Mouse (Mus musculus): ENCODE data around the gene Kcnt2. TPM values are rescaled to one million over a fixed set of nuclear protein-coding genes. Genes with fewer than 3 reads are reported as not detected.

Kcnt2 gene
- total RNA-seq, 2 experiments from 2014 or later = 3.5 to 4.0 TPM

DNA sequence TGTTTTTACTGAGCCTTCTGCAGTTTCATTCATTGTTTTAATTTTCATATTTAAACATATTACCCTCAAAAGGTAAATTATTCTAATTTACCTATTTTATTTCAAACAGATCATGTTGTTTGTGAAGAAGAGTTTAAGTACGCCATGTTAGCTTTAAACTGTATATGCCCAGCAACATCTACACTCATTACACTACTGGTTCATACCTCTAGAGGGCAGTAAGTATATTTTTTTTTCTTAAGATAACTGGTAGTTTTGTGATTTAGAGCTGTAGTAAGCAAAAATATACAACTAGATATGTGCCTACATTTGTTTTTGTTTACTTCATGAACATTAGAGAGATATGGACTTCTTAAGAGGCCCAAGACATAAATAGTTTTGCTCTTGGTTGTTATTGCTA is 238.1 kb downstream of the Kcnt2 start:
- intact Hi-C loops (cut with DNase I) = no loop called here
- DNase-seq = no peak

DNA sequence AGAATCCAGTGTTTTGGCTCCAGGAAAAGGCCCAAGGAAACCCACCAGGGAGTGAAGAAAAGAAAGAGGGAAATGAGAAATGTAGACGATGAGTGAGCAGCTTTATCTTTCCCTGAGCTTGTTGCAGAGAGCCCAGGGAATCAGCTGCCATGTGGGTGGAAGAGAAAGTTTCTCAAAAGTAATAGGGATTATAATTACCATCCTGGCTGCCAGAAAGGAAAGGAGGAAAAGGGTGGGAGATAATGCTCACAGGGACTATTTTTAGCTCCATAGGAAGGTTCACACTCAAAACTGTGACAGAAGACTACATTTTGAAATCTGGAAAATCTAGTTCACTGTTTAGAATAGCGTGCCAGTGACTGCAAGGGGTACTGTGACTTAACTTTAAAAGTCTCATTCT is 243.9 kb downstream of the Kcnt2 start:
- DNase-seq = no peak
- intact Hi-C loops (cut with DNase I) = no loop called here

DNA sequence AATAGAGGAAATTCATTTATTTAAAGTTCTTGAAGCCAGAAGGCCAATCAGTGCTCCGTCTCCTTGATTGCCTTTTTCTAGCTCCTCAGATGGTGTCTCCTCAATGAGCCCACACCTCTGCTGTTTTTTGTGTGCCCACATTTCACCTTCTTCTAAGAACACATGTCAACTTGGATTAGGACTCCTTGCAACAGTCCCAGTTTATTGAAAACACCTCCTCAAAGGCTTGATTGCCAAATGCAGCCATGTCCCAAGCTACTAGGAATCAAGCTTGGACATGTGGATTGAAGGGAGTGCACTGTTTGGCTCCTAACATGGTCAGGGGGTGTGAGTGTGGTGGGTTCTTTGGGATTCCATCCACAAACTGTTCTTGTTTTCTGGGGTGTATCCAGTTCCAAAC is 245.4 kb downstream of the Kcnt2 start:
- DNase-seq = no peak
- intact Hi-C loops (cut with DNase I) = no loop called here

DNA sequence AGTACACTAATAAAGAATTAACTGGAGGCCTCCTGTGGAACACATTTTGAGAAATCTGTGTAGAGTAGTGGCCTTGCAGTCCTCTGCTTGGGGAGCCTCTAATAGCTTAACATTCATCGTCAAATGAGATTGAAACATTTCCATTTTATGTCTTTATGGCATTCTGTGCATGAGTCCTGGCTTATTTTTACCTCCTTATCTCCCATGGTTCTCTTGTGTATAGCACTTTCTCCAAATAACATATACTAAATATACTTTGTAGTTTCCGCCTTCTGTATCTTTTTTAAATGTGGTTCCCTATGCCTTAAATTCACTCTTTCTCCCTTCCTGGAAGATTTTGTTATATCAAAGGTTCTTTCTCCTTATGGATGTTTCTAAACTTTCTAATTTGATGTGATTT is 246.3 kb downstream of the Kcnt2 start:
- intact Hi-C loops (cut with DNase I) = no loop called here
- DNase-seq = no peak

DNA sequence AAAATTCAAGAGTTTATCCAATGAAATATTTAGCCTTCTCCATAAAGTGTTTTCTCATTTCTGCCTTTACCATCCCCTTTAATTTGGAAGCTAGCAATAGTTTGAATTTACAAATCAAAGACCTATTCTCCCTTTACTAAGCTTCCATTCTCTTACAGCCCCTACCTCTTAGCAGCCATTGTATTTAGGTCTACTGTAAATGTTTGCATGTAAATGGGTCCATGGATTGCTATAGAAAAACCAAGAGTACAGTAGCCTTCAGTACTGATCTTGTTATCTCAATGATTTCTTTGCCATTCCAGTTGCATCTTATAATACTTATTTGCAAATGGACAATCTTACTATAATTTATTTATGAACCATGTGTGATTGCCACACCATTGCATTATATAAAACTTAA is 267.5 kb downstream of the Kcnt2 start:
- no peak for DNase-seq
- intact Hi-C loops (cut with DNase I) = no loop called here

DNA sequence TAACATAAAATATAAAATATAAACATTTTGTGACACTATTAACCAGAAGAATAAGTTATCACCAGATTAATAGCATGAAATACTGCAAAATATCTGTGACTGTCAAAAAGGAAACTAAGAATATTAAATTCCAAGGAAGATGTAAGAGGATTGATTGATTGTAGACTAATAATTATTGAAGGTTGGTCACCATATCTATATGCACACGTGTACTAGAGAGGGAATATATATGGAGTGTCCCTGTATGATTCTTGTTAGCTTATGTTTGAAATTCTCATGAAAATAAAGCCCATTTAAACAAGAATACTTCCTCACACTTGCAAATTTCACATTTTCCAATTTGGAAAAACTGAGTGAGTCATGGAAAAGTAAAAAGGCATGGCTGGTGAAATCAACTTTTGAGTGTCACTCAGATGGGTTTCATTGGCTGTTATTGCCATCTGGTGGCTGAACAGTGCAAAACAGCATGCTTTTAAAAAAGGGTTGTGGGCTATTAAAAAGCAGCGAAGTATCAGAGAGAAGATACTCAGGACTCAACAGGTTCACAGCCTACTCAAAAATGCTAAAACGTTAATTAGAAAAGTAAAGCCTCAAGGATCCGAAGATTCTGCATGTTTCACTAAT is 285.4 kb downstream of the Kcnt2 start:
- intact Hi-C loops (cut with DNase I) = loop anchor here (1.0 to 10.0 kb wide), 2 partner anchors 287 to 360 kb away; partner anchors contain the start of gene Kcnt2
- DNase-seq = peak; percentile 21 to 34

DNA sequence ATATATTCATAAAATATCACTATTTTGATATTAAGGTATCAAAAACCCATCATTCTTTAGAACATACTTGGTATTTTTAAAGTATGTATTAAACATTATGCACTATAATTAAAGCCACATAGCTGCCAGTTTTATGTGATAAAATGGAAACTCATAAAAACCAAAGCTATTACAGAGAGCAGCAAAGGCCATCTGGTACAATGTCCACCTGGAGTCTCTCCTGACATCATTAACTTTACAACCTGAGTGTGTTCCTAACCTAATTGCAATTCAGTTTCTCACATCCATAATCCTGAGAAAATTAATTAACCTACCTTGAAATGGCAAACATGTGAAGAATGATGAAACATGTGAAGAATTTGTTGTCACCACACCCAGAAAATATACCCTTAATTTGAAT is 288.9 kb downstream of the Kcnt2 start:
- DNase-seq = no peak
- intact Hi-C loops (cut with DNase I) = loop anchor here (10.0 kb wide), 1 partner anchor 290 kb away; the partner anchor contains the start of gene Kcnt2

DNA sequence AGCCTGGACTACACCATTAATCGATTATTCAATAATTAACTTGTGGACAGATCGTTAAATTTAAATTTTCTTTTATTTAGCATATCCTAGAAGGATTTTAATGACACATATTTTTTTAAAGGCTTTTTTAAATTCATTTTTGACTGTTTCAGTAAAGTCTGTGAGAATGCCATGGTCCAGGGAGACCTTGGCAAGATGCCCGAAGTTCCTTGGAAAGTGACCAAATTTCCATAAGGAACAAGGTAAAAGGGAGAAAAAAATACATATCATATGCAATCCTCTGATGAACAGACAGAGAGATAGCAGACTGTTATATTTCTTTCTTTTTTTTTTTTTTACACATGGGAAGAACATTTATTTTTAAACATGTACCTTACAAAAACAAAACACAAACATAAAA is 296.1 kb downstream of the Kcnt2 start:
- no peak for DNase-seq
- intact Hi-C loops (cut with DNase I) = no loop called here

DNA sequence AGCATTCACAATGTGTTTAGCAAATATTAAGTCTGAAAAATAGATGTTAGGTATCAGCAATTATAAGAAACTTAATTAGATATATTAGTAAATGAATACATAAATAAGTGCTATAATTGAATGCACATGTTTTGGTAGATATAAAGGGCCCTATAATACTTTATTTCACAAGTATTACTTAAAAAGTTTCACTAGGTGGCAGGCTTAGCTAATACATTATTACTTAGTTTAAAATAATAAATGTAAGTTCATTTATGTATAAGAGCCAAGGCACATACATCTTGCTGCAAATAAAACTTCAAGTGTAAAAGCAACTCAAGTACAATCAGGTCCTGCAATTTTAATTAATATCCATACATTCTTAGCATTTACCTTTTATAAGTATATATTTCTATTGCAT is 302.8 kb downstream of the Kcnt2 start:
- no peak for DNase-seq
- intact Hi-C loops (cut with DNase I) = loop anchor here (2.0 kb wide), 1 partner anchor 112 kb away; no protein-coding TSS in a partner anchor

DNA sequence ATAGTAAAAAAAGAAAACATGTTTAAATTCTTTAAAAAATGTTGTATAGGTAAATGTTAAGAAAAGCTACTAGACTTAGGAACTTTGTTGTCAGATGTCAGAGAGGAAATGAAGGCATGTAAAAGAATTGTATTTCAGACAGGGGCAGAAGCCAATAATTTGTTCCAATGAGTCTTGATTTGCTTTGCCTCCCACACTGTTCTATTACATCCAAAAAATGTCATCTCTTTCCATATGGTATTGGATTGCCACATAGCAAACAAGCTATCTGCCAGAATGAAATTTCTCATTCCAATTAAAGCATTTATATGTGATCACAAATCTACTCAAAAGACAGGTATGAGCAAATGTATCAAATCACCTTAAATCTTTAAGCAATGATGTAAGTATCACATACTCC is 314.8 kb downstream of the Kcnt2 start:
- no peak for DNase-seq
- intact Hi-C loops (cut with DNase I) = no loop called here

DNA sequence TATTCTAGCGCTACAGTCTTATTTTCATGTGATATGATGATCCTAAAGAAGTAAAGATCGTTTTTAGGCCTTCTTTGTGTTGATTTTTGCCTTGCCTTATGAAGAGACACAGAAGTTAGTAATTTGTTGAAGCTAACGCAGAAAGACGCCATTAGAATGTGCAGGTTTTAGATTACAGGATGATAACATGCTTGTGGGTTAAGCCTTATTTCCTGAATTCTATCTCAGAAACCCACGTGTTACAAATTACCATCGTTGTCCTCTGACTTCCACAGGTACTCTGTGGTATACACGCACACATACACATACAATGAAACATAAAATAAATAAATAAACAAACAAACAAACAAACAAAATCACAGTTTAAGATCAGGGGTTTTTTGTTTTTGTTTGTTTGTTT is 326.2 kb downstream of the Kcnt2 start:
- no peak for DNase-seq
- intact Hi-C loops (cut with DNase I) = no loop called here

DNA sequence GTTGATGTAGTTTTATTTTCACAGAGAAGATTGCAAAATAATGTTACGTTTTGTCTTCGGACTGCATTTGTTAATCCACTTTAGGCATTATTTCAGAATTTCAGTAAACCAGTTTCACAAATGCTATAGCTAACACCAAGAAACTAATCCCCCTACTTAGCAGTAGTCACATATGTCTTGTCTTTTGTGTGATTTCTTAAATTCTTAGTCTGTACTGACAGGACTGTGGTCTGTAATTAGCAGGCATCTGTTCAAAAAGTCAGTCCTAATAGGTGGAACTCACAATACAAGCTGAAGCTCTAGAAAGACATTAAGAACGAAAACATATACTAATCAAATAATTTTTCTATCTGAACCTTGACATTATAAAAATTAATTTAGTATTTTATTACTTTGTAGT is 332.6 kb downstream of the Kcnt2 start:
- DNase-seq = no peak
- intact Hi-C loops (cut with DNase I) = no loop called here

DNA sequence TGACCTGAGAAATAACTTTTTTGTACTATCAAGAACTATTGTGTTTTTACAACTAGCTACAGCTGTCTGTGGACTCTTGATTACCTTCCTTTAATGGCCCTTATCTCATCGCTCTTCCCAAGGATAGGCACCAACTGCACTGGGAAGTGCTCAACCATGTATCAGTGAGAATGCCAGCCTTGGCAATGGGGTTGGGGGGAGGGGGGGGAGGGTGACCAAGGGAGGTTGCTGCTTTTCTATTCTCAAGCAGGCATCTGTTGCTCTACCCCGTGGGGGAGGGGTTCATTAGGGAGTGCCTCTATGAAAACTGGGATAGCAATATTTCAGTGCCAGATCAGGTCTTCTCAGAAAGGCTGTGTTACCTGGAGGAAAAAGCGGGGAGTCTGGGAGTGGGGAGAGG is 342.3 kb downstream of the Kcnt2 start:
- intact Hi-C loops (cut with DNase I) = no loop called here
- DNase-seq = no peak

DNA sequence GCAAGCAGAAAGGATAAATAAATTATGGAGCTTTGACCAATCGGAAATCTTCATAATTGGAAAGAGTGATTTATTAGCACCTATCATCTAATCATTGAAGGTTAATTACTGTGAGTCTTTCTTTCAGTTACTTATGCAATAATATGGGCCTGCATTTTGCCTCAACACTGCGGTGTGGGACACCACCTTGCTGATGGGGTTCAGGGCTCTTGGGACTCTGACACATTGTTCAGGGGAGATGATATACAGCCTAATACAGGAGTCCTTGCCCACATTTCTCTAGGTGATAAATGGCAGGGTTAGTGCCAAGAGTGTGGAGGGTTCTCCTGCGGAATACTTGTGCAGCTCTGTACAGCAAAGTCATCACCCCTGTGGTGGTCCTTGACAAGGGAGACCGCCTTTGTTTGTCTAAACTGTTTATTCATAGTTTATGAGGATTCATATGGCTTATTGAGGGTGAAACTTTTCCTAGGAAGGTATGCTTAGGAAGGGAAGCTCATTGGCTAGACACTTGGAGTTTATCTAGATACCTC is 362.9 kb downstream of the Kcnt2 start:
- DNase-seq = no peak
- intact Hi-C loops (cut with DNase I) = no loop called here

DNA sequence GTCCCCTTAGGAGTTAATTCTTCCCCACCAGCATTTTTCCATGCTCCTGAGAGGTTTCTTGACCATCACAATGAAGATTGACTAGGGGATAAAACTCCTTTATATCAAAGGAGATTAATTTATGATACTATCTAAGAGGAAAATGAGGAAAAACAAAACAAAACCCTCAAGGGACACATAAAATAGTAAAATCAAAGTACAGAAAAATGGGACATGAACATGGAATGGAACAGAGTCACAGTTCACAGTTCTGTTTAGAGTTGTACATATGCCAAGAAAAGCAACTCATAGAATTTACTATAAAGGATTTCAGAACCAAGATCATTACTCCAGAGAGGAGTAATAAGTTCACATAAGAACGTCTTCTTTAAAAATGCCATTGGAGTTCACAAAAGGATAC is 367.1 kb downstream of the Kcnt2 start:
- DNase-seq = no peak
- intact Hi-C loops (cut with DNase I) = no loop called here

DNA sequence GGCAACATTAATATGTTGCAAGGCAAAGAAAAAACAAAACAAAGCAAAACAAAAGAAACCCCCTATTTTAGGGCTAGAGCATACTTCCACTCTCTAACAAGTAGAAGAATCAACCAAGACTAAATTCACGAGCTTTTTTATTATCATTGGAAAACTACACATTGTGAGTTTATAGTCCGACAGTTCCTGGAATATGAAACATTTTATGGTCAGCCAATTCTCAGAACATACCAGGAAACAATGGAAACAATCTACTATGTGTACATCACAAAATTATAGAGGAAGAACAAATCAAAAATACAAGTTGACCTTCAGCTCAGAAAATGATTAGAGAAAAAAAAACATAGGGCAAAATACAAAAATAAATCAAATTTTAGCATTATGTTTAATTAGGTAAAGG is 368.9 kb downstream of the Kcnt2 start:
- intact Hi-C loops (cut with DNase I) = no loop called here
- DNase-seq = no peak

DNA sequence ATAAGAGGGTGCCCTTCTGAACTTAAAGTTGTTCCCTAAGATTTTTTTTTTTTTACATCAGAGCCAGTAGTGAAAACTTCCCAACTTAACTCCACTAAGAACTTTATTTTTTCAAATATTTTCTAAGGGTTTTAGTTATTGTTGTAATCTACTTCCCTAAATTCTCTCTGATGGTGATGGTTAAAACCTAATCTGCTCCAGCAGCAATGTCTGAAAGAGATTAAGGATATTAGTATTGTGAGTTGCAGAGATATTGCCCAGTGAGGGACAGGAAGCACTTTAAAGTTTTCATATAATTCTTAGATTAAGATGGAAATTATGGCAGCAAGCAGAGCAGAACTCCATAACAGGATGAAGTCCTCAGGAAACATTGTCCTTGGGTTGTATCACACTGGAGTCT is 372.2 kb downstream of the Kcnt2 start:
- intact Hi-C loops (cut with DNase I) = no loop called here
- DNase-seq = no peak

DNA sequence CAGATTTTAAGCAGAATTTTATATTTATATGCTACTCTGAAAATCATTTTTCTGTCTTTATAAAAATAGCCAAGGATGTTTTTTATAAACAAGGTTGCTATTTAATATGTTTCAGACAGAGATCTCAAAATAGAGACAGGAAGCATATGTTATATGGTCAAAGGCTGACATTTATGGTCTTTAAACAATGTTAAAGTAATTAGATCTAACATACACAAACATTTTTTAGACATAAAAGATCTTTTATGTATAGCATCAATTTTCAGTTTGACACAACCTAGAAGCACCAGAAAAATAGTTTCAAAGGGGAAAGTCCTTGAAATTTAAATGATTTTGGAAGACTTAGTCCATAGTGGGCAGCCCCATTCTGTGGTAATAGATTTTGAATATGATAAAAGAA is 379.0 kb downstream of the Kcnt2 start:
- no peak for DNase-seq
- intact Hi-C loops (cut with DNase I) = no loop called here

DNA sequence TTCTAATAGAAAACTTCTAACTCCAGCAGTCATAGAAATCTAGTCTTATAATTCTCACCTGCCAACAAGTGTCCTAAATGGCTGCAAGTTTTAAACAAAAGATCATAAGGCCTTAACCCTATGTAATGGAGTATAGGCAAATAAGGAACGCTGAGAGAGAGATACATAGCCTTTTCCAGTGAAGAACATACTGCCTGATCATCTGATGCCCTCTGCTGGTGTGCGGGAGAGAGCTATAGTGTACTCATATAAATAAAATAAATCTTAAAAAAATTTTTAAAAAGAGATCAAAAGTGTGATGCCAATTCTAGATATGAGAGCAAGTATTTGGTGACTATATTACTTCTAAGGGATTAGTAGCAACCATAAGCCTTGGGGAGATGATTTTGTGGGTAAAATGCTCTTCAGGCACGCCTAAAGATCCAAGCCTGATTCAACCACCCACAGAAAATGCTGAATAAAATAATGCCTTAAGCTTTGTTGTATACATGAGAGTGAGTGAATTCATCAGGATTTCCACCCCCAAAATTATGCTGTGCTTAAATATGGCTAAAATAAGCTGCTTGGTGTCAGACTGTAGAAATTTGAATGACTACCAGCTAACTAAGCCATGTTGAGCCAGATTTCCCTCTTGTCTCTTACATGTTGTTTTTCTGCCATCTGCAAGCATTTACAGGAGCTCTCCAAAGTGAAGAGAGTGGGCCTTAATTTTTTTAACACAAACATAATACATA is 413.8 kb downstream of the Kcnt2 start:
- no peak for DNase-seq
- intact Hi-C loops (cut with DNase I) = loop anchor here (2.0 to 5.0 kb wide), 2 partner anchors 111 to 487 kb away; no protein-coding TSS in a partner anchor

DNA sequence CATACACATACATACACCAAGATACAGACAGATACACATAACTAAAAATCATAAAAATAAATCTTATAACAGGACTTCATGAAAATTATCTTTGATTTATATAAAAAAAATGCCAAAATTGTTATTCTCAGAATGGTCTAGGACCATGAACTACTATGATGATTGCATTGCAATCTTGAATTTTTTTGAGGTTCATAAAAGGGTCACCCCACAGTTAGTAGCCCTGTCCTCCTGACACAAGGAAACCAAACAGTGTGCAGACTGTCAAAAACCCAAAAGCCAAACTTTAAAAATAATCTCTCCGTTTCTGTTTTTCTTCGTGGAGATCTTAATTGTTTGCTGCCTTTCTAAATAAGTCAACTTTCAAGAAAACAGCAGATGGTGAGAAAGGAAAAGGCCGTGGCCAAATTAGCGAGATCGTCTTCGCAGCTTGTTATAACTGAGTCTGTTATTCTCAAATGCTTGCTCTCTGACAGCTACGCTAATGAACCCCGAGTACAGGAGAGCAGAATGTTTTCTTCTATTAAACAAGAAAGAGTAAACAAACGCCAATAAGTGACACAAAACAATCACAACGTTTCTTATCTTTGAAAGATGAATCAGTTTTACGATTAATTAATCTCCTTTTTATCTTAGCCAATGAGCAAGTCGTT is 414.9 kb downstream of the Kcnt2 start:
- no peak for DNase-seq
- intact Hi-C loops (cut with DNase I) = loop anchor here (2.0 to 5.0 kb wide), 2 partner anchors 112 to 489 kb away; no protein-coding TSS in a partner anchor

DNA sequence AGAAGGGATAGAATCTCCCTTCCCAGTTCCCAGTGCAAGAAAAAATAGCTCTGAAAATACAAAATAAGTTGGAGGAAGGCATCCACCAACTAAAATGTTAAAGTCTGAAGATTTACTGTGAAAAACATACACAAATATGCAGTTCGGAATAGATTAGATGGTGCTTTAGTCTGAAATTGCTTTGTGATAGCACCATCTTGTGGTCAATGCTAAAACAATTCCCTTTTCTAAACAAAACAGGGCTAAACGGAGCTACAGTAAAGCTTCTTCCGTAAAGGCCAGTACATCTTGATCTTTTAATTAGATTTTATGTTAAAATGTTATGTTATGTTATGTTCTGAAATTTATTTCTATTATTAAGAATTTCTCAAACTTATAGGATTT is 415.4 kb downstream of the Kcnt2 start:
- intact Hi-C loops (cut with DNase I) = loop anchor here (2.0 to 5.0 kb wide), 2 partner anchors 113 to 489 kb away; no protein-coding TSS in a partner anchor

More for the DNA sequence above, 415.4 kb downstream of the Kcnt2 start:
- no peak for DNase-seq
